Mouse (Mus musculus) G1E (cell line): ENCODE measurements at regions not wholly inside any gene's neighbourhood (a gene's known extent, or its start where the extent isn't known, plus 50 kb on each side); places are given as distances from the start of the nearest gene placed in this dataset.
"Not testable (repeated sequence)": the region's sequence is repeated elsewhere in the genome, so short reads cannot be mapped to it uniquely, and the experiment has no call there.

Experiments used
- ATAC-seq: 2 replicates; pipeline ENCODE4 v1.8.0; 2016; ENCODE audit warnings: mild to moderate bottlenecking; ENCODE audit not compliant: insufficient number of reproducible peaks, poor library complexity, low FRiP score, severe bottlenecking; ENCODE audit errors: extremely low read depth
- DNase-seq: peaks from one replicate; pipeline ENCODE4 v3.0.0; 2012; ENCODE audit warnings: low spot score
- H3K27me3 ChIP-seq: 2 replicates; pipeline ENCODE4 v1.6.1; 2012; ENCODE audit warnings: mild to moderate bottlenecking, low read length, inconsistent platforms; ENCODE audit not compliant: insufficient read depth
- H3K36me3 ChIP-seq: replicated peaks from 2 replicates; pipeline ENCODE3; 2012; ENCODE audit warnings: mild to moderate bottlenecking, inconsistent platforms
- H3K4me1 ChIP-seq: 2 replicates; pipeline ENCODE4 v1.6.1; 2012; ENCODE audit warnings: low read depth, low read length, inconsistent platforms, mixed read lengths; ENCODE audit not compliant: insufficient read depth
- H3K4me3 ChIP-seq: 2 replicates; pipeline ENCODE4 v1.5.1; 2012; ENCODE audit warnings: low read depth, mild to moderate bottlenecking, inconsistent platforms, low read length, moderate library complexity, mixed read lengths
- H3K9me3 ChIP-seq: replicated peaks from 2 replicates; pipeline ENCODE4 v1.6.1; 2012; ENCODE audit warnings: inconsistent platforms
- CTCF ChIP-seq: IDR thresholded peaks from 2 replicates; pipeline ENCODE4 v1.5.1; 2012; ENCODE audit warnings: low read depth, low read length, inconsistent platforms, mixed read lengths

GRCm38 (mm10) chr7:60622271-60623249 lies 482.5 kb upstream of the Snrpn start:
- H3K4me3 ChIP-seq: peak overlapping the region; percentile 51
- H3K27me3 ChIP-seq, H3K9me3 ChIP-seq, H3K4me1 ChIP-seq, H3K36me3 ChIP-seq: not testable (repeated sequence)
- peak; percentile 7 for DNase-seq
- peak; percentile 91 for ATAC-seq

GRCm38 (mm10) chr7:60617070-60617674 lies 477.2 kb upstream of the Snrpn start:
- peak; percentile 29; the same call in 1 of the 2 replicates for TF ChIP-seq CTCF
- not testable (repeated sequence) for H3K36me3 ChIP-seq, H3K9me3 ChIP-seq, H3K4me3 ChIP-seq, H3K4me1 ChIP-seq, DNase-seq, H3K27me3 ChIP-seq
- 0 out of 2 replicates have a peak, but pooled peaks have one; percentile 8 for ATAC-seq
